Mouse (Mus musculus): Measurements from ENCODE around the gene Dstn.

Dstn gene

GRCm38 (mm10) chr2:143953944-143954343, 38.8 kb downstream of the Dstn start:
- ATAC-seq (ENCODE audit: low TSS enrichment) = no peak

GRCm38 (mm10) chr2:143955004-143955403, 39.9 kb downstream of the Dstn start:
- ATAC-seq (ENCODE audit: low TSS enrichment) = no peak

- no peak for ATAC-seq (ENCODE audit: low TSS enrichment)
Observed at GRCm38 (mm10) chr2:143955746-143956145, 40.6 kb downstream of the Dstn start.

GRCm38 (mm10) chr2:143962192-143962591, 47.1 kb downstream of the Dstn start:
- ATAC-seq (ENCODE audit: low TSS enrichment) = no peak

GRCm38 (mm10) chr2:143963318-143963717, 48.2 kb downstream of the Dstn start:
- ATAC-seq (ENCODE audit: low TSS enrichment) = no peak

- no peak for ATAC-seq (ENCODE audit: low TSS enrichment)
Observed at GRCm38 (mm10) chr2:143969260-143969659, 54.1 kb downstream of the Dstn start.

GRCm38 (mm10) chr2:143970841-143971240, 55.7 kb downstream of the Dstn start:
- ATAC-seq (ENCODE audit: low TSS enrichment) = no peak

GRCm38 (mm10) chr2:143971887-143972286, 56.8 kb downstream of the Dstn start:
- ATAC-seq (ENCODE audit: low TSS enrichment) = no peak

GRCm38 (mm10) chr2:143973161-143973560, 58.0 kb downstream of the Dstn start:
- ATAC-seq (ENCODE audit: low TSS enrichment) = no peak

GRCm38 (mm10) chr2:143975146-143975649, 60.1 kb downstream of the Dstn start:
- no peak for ATAC-seq (ENCODE audit: low TSS enrichment)

GRCm38 (mm10) chr2:143978444-143979147, 63.5 kb downstream of the Dstn start:
- ATAC-seq (ENCODE audit: low TSS enrichment) = no peak

GRCm38 (mm10) chr2:143980781-143981398, 65.8 kb downstream of the Dstn start:
- peak; percentile 69 for ATAC-seq (ENCODE audit: low TSS enrichment)

GRCm38 (mm10) chr2:143982152-143982551, 67.0 kb downstream of the Dstn start:
- no peak for ATAC-seq (ENCODE audit: low TSS enrichment)

- no peak for ATAC-seq (ENCODE audit: low TSS enrichment)
Observed at GRCm38 (mm10) chr2:143982901-143983300, 67.8 kb downstream of the Dstn start.

GRCm38 (mm10) chr2:143983482-143983881, 68.4 kb downstream of the Dstn start:
- ATAC-seq (ENCODE audit: low TSS enrichment) = no peak

GRCm38 (mm10) chr2:143987485-143987884, 72.4 kb downstream of the Dstn start:
- peak; percentile 64; the same call in 1 of the 2 replicates for ATAC-seq (ENCODE audit: low TSS enrichment)

GRCm38 (mm10) chr2:143988016-143988415, 72.9 kb downstream of the Dstn start:
- ATAC-seq (ENCODE audit: low TSS enrichment) = no peak

- ATAC-seq (ENCODE audit: low TSS enrichment) = no peak; the same call in 1 of the 2 replicates
Observed at GRCm38 (mm10) chr2:143990997-143991396, 75.9 kb downstream of the Dstn start.

GRCm38 (mm10) chr2:143991964-143992672, 77.0 kb downstream of the Dstn start:
- no peak for ATAC-seq (ENCODE audit: low TSS enrichment)

Data from frontal cortex, adult (tissue).